Mouse (Mus musculus): ENCODE measurements around the gene Kctd12b. TPM values are rescaled to one million over a fixed set of nuclear protein-coding genes. Genes with fewer than 3 reads are reported as not detected.
"Not testable (repeated sequence)": the region's sequence is repeated elsewhere in the genome, so short reads cannot be mapped to it uniquely, and the experiment has no call there.

The Kctd12b gene
- total RNA-seq (2015): 1.7 TPM in 2 replicates
- 1.8 and 1.9 TPM in 2 replicates for total RNA-seq (2017)

GRCm38 (mm10) chrX:153695782-153696395 lies at the start of gene Kctd12b:
Kctd12b (minus strand) TSS chrX:153696391.
- peak; percentile 78 for ATAC-seq (replicated peaks; ENCODE audit: poor library complexity)

- no peak for ATAC-seq (replicated peaks; ENCODE audit: poor library complexity)
These were observed 46.3 kb upstream of the Kctd12b start for GRCm38 (mm10) chrX:153742493-153742892.

DNA sequence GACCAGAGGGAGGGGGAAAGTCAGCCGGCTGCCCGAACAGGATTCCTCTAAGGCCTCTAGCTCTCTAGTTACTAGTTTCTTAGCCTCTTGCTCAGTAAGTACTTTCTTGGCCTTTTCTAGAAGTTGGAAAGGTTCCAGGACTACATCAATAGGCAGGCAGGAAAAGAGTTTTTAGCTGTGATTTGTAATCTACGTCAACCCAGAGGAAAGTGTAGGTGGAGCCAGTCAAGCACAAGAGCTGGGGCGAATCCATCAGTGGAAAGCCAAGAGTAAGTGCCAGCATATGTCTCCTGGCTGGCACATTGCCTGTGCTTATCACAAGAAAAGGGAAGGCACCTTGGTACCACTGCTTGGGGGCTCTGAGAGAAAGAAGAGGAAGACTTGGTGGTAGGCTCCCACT lies 39.5 kb upstream of the Kctd12b start:
- no peak for ATAC-seq (replicated peaks; ENCODE audit: poor library complexity)

DNA sequence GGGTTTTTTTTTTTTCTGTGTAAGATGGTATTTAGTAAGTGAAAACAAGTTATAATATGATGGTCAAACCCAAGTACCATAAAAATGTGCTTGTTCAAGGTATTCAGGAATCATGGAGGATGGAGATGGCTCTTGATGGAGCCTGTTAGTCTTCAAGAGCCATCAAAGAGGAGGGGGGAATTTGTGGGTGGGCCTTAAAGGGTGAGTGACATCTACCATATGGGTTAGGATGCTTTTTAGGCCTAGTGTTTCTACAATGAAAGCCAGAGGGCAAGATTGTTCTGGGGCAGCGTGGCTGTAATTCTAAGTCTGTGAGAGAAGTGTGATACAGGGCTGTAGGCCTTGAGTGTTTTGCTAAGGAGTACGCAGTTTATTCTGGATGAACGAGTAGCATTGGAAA lies 28.2 kb upstream of the Kctd12b start:
- ATAC-seq (replicated peaks; ENCODE audit: poor library complexity): 0 out of 2 replicates have a peak, but pooled peaks have one; percentile 10

- ATAC-seq (replicated peaks; ENCODE audit: poor library complexity): peak; percentile 99
These were observed 27.1 kb upstream of the Kctd12b start, which contains the start of gene Nbdy for GRCm38 (mm10) chrX:153723110-153723916. Nbdy (plus strand) TSS chrX:153723590.

GRCm38 (mm10) chrX:153719602-153720001 lies 23.4 kb upstream of the Kctd12b start:
- peak; percentile 77 for ATAC-seq (replicated peaks; ENCODE audit: poor library complexity)

DNA sequence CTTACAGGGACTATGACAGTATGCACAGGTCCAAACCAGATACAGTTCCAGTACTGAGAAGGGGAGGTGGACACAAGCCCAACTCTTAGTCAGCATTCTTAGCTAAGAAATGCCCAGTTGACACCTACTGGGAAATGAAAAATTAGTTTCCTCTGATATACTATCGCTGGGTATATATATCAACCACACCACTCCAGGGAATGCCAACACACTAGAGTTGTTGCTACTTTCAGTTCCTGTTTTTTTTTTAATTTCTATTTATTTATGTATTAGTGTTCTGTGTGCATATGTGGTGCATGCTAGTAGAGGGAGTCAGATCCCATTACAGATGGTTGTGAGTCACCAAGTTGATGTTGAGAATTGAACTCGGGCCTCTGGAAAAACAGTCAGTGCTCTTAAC lies 20.5 kb upstream of the Kctd12b start:
- peak; percentile 58 for ATAC-seq (replicated peaks; ENCODE audit: poor library complexity)

DNA sequence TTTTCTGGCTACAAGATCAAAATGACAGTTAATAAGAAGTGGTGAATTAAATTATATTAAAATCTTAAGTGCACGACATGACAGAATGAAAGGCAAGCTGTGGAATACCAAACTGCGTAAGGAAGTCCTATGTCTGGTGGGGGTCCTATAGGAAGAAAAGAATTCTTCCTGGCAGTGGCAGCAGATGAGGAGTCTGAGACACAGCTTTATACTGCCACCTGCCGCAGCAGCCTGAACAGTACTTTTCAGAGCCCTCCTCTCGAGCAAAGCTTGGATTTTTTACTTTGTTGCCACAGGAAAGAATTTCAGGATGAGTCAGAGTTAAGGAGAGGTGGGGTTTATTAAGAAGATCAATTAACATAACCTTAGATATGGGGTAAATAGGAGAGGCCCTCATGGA lies 11.5 kb upstream of the Kctd12b start:
- peak; percentile 58 for ATAC-seq (replicated peaks; ENCODE audit: poor library complexity)

- ATAC-seq (replicated peaks; ENCODE audit: poor library complexity): no peak
These were observed 4.3 kb upstream of the Kctd12b start for GRCm38 (mm10) chrX:153700463-153700862.

GRCm38 (mm10) chrX:153668233-153668632 lies 28.0 kb downstream of the Kctd12b start:
- not testable (repeated sequence) for ATAC-seq (replicated peaks; ENCODE audit: poor library complexity)

DNA sequence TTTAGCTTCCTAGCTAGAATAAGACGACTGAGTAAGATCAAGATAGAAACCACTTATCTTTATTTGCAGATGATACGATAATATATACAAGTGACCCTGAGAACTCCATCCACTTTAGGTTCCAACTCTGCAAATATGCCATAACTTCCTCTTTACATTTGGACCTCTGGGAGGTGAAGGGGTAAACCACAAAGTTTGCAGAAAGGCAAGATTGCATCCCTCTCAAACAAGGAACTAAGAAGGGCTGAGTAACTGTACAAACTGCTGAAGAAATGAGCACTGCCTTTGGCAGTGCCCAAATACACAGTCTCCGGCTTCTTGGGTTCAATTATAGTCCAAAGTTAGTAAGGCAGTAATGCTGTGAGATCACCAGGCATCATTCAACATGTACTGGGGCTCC lies 31.3 kb downstream of the Kctd12b start:
- ATAC-seq (replicated peaks; ENCODE audit: poor library complexity): peak; percentile 100

- ATAC-seq (replicated peaks; ENCODE audit: poor library complexity): peak; percentile 77
These were observed 39.2 kb downstream of the Kctd12b start for GRCm38 (mm10) chrX:153656949-153657348.

DNA sequence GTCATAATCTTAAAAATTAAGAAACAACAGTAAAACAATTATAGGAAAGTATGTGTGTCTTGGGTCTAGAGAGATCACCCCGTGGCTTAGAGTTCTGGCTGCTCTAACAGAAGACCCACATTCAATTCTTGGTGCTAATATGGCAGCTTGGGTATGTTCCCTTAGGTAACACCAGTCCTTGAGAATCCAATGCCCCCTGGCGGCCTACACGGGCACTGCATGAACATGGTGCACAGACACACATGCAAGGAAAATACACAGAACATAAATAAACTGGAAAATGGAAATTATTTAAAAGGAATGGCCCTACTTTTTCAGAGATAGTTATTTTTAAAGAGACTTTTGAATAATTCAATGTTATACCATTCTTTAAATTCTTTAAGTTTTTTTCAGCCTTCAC lies 55.6 kb downstream of the Kctd12b start:
- ATAC-seq (replicated peaks; ENCODE audit: poor library complexity): peak; percentile 71

GRCm38 (mm10) chrX:153636247-153636646 lies 59.9 kb downstream of the Kctd12b start:
- ATAC-seq (replicated peaks; ENCODE audit: poor library complexity): peak; percentile 88

Other genes starting within 250 kb of the Kctd12b start
- 46.2 and 48.8 TPM in 2 replicates for gene Ubqln2, start 198.2 kb downstream of the Kctd12b start, total RNA-seq (2015)
- gene Ubqln2, start 198.2 kb downstream of the Kctd12b start, total RNA-seq (2017): 4.2 and 6.4 TPM in 2 replicates
- gene Cypt3, start 137.8 kb downstream of the Kctd12b start, total RNA-seq (2015): not detected in 2 replicates
- gene Cypt3, start 137.8 kb downstream of the Kctd12b start, total RNA-seq (2017): not detected in 2 replicates
- gene Nbdy, start 27.2 kb upstream of the Kctd12b start, total RNA-seq (2015): 63.4 and 84.6 TPM in 2 replicates
- gene Nbdy, start 27.2 kb upstream of the Kctd12b start, total RNA-seq (2017): 30.4 and 39.1 TPM in 2 replicates
- gene Spin2c, start 135.8 kb upstream of the Kctd12b start, total RNA-seq (2015): not detected in 2 replicates
- 0.44 TPM in 1 of 2 replicates, not detected in the other for gene Spin2c, start 135.8 kb upstream of the Kctd12b start, total RNA-seq (2017)

All from megakaryocyte progenitor cell, adult 5-6 weeks (primary cell).